In genomic region chr15:80460011-80460410, GRCm38 (mm10) we compare ENCODE assay signal across 14 mouse cellular contexts.
DNase-seq lines count a peak whose midpoint lies in the region; ATAC-seq and TF ChIP-seq lines count a peak whose summit lies in the region.
"Had no signal": no experiment of that assay in that cellular context is flagged by ENCODE, and none has a peak within 500 bp of the region (broad histone marks: within the 10 kb centered on the region; RNA-seq: fewer than 3 reads in every experiment).

No protein-coding gene starts in this region.

- no peak for TF ChIP-seq CTCF in thymus, adult 2 months (IDR thresholded peaks at IDR 0.05; ENCODE audit: borderline replicate concordance, control insufficient read depth, extremely low read depth, insufficient read depth, low read length, poor library complexity)
- TF ChIP-seq CTCF in liver, postnatal 0 days (IDR thresholded peaks at IDR 0.05; ENCODE audit: low read depth), result no peak

- TF ChIP-seq EP300 in liver, postnatal 0 days (IDR thresholded peaks at IDR 0.05; ENCODE audit: low read depth), result no peak

- DNase-seq in hindbrain, embryonic 10.5 days (ENCODE audit: low spot score), result no peak
- no peak for DNase-seq in hindbrain, embryonic 11.5 days (ENCODE audit: low spot score)
- DNase-seq in thymus, postnatal 0 days (ENCODE audit: low spot score), result peak; percentile 18
- DNase-seq in thymus, adult 2 months, result no peak
- peak; percentile 28 to 30 for DNase-seq in layer of hippocampus, postnatal 10 days (ENCODE audit: low spot score in 2 of 2)
- DNase-seq in gastrocnemius, adult 18-20 months (ENCODE audit: low spot score), result no peak
- no peak for DNase-seq in liver, postnatal 0 days
- DNase-seq: adrenal gland, adult 8-10 months; cerebellum, postnatal 14 days; lung, postnatal 36 days had no signal

- H3K36me3 ChIP-seq in hindbrain, embryonic 10.5 days, result no peaks in the 10 kb centered on the region
- no peaks in the 10 kb centered on the region for H3K36me3 ChIP-seq in hindbrain, embryonic 11.5 days (ENCODE audit: control insufficient read depth, insufficient read depth, low read length)
- H3K36me3 ChIP-seq in thymus, adult 2 months (ENCODE audit: control insufficient read depth, insufficient read depth, low read length), result no peaks in the 10 kb centered on the region
- no peaks in the 10 kb centered on the region for H3K36me3 ChIP-seq in liver, postnatal 0 days (replicated peaks; ENCODE audit: insufficient read depth, low read length)
- H3K36me3 ChIP-seq: kidney, embryonic 15.5 days; limb, embryonic 12.5 days had no signal

- no peaks in the 10 kb centered on the region for H3K9me3 ChIP-seq in hindbrain, embryonic 10.5 days
- no peaks in the 10 kb centered on the region for H3K9me3 ChIP-seq in hindbrain, embryonic 11.5 days (ENCODE audit: control insufficient read depth, low read length)
- H3K9me3 ChIP-seq in liver, postnatal 0 days (ENCODE audit: low read length), result no peaks in the 10 kb centered on the region
- H3K9me3 ChIP-seq: kidney, embryonic 15.5 days; limb, embryonic 12.5 days had no signal

- H3K4me2 ChIP-seq in hindbrain, embryonic 11.5 days (replicated peaks; ENCODE audit: low read depth, low read length), result no peak overlapping the region
- no peak overlapping the region for H3K4me2 ChIP-seq in liver, postnatal 0 days (ENCODE audit: low read depth, low read length)
- H3K4me2 ChIP-seq: kidney, embryonic 15.5 days; limb, embryonic 12.5 days had no signal

- peaks cover 25% of the 10 kb centered on the region for H3K4me1 ChIP-seq in hindbrain, embryonic 10.5 days (replicated peaks)
- peaks cover 3% of the 10 kb centered on the region; the same call in 1 of the 2 replicates for H3K4me1 ChIP-seq in hindbrain, embryonic 11.5 days (replicated peaks; ENCODE audit: control insufficient read depth, insufficient read depth, low read length)
- H3K4me1 ChIP-seq in thymus, adult 2 months (replicated peaks; ENCODE audit: control insufficient read depth, insufficient read depth, low read length), result peaks cover 20% of the 10 kb centered on the region
- peaks cover 6% of the 10 kb centered on the region for H3K4me1 ChIP-seq in liver, postnatal 0 days (ENCODE audit: insufficient read depth)

- no peak overlapping the region for H3K4me3 ChIP-seq in hindbrain, embryonic 10.5 days
- no peak overlapping the region for H3K4me3 ChIP-seq in hindbrain, embryonic 11.5 days (ENCODE audit: low read depth, low read length)
- no peak overlapping the region for H3K4me3 ChIP-seq in thymus, adult 2 months (ENCODE audit: control insufficient read depth, insufficient read depth, low read length)
- no peak overlapping the region for H3K4me3 ChIP-seq in liver, postnatal 0 days (ENCODE audit: low read depth, low read length)
- H3K4me3 ChIP-seq: kidney, embryonic 15.5 days; limb, embryonic 12.5 days had no signal

- H3K27me3 ChIP-seq in hindbrain, embryonic 10.5 days (ENCODE audit: insufficient read depth, poor library complexity, severe bottlenecking), result peaks cover 52% of the 10 kb centered on the region
- no peaks in the 10 kb centered on the region; the same call in 1 of the 2 replicates for H3K27me3 ChIP-seq in hindbrain, embryonic 11.5 days (ENCODE audit: control insufficient read depth, insufficient read depth, low read length)
- no peaks in the 10 kb centered on the region for H3K27me3 ChIP-seq in thymus, adult 2 months (ENCODE audit: control insufficient read depth, insufficient read depth, low read length)
- H3K27me3 ChIP-seq in liver, postnatal 0 days (ENCODE audit: insufficient read depth, low read length), result peaks cover 8% of the 10 kb centered on the region; the same call in 1 of the 2 replicates

- ATAC-seq in hindbrain, embryonic 11.5 days (ENCODE audit: low FRiP score), result no peak
- no peak for ATAC-seq in liver, postnatal 0 days
- ATAC-seq in activated CD4-positive, CD25-positive, alpha-beta regulatory T cell, adult 4 months, result no peak

- peak overlapping the region; percentile 31; the same call in 1 of the 2 replicates for H3K27ac ChIP-seq in hindbrain, embryonic 10.5 days
- no peak overlapping the region for H3K27ac ChIP-seq in hindbrain, embryonic 11.5 days (ENCODE audit: low read depth, low read length)
- no peak overlapping the region for H3K27ac ChIP-seq in thymus, adult 2 months (ENCODE audit: control insufficient read depth, insufficient read depth, low read length)
- no peak overlapping the region for H3K27ac ChIP-seq in liver, postnatal 0 days (ENCODE audit: low read depth)
- H3K27ac ChIP-seq: kidney, embryonic 15.5 days; limb, embryonic 12.5 days; stomach, postnatal 0 days had no signal

- 34% methylated on average over 9 of the region's 9 CpGs for WGBS in hindbrain, embryonic 10.5 days
- WGBS in hindbrain, embryonic 11.5 days, result 34% methylated on average over 9 of the region's 9 CpGs
- WGBS in thymus, adult 2 months, result 48% methylated on average over 9 of the region's 9 CpGs
- WGBS in liver, postnatal 0 days (ENCODE audit: insufficient replicate concordance), result 72% methylated on average over 9 of the region's 9 CpGs

- no peak for TF ChIP-seq POLR2A in thymus, adult 2 months (IDR thresholded peaks at IDR 0.05; ENCODE audit: control insufficient read depth, extremely low read depth, insufficient read depth, low read length, poor library complexity)

- H3K9ac ChIP-seq in hindbrain, embryonic 11.5 days (ENCODE audit: low read depth, low read length), result no peak overlapping the region
- no peak overlapping the region for H3K9ac ChIP-seq in liver, postnatal 0 days (replicated peaks)
- H3K9ac ChIP-seq: kidney, embryonic 15.5 days; limb, embryonic 12.5 days had no signal

Comparison
In these comparisons a context has a peak if more than half of its experiments do, and no peak if none do; other contexts are left out.
1. DNase-seq: peak in thymus, postnatal 0 days (single experiment) and layer of hippocampus, postnatal 10 days (2 of 2); none in hindbrain, embryonic 10.5 days (single experiment), hindbrain, embryonic 11.5 days (single experiment), thymus, adult 2 months (single experiment), gastrocnemius, adult 18-20 months (single experiment) and liver, postnatal 0 days (single experiment).